Mouse (Mus musculus) lung, postnatal 14 days (tissue): ENCODE measurements at regions not wholly inside any gene's neighbourhood (a gene's known extent, or its start where the extent isn't known, plus 50 kb on each side); places are given as distances from the start of the nearest gene placed in this dataset.

ENCODE experiments used
- DNase-seq: peaks from one replicate; pipeline ENCODE4 v3.0.0; 2021

DNA sequence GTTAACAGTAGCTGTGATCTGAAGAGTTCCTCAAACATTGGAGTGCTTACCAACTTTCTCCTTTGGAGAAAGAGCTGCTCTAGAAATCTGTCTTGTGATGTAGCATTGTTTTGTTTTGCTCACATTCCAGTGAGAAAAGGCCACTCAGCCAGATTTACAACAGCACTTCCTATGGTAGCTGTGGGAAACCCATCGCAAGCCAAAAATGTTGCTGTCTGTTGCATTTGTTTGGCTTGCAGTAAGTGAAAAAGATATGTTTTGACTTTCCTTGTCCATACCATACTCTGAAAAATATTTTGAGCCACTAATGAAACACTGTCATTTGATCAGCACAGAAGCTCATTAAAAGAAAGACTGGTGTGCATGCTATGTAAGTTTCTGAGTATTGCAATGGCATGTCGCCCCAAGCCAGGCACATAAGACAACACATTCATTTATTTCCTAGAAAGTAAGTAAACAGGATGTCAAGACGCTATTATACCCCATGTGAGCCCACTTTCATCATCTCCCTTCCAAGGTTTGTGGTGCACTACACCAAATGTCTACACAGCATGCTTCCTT is 66.2 kb downstream of the Car2 start:
- DNase-seq = peak; percentile 11

DNA sequence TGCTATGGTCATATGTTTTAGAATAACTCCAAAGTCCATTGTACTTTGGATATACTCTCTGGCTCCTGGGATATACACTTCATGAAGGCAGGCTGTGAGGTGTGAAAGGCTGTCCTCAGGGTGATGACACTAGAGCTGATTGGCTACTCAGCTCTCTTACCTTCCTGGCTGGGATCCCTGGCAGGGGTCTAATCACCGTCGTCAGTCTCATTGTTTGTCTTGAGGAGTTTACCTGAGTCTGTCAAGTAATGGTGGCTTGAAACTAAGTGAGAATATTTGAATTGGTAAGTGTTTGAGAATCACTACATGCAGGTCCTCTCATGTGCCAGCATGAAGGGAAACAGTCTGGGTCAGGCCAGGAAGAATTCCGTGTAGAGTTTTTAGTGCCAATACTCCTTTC is 66.9 kb downstream of the Car2 start:
- no peak for DNase-seq

DNA sequence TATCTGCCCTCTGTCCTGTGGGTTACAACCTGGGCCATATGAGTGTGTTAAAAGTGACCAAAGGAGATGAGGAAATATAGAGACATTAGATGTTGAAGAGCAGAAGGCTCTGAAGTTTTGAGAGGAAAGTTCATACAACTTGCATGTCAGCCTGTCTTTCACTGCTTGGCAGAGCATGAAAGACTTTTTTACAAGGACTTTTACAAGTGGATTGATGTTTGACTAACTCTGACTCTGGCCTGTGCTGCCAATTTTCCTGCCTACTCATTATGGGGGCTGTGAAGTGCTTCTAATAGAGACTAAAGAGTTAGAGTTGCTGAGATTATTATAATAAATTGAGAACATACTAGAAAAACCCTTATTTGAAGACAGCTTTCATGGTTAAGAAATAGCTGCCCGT is 71.4 kb downstream of the Car2 start:
- DNase-seq = peak; percentile 17

DNA sequence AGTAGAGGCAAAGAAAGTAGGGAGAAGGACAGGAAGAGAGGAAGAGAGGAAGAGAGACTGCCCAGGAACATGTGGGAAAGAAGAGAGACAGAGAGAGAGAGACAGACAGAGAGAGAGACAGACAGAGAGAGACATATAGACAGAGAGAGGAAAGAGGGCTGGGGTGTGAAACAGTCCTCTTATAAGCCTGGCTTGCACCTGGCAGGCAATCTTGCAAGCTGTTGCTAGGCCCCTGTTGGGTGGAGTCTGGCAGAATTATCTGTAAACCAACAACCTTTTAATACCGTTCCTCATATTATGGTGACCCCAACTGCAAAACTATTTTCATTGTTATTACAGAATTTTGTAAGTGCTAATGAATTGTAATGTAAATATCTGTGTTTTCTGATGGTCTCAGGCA is 72.2 kb downstream of the Car2 start:
- DNase-seq = no peak

DNA sequence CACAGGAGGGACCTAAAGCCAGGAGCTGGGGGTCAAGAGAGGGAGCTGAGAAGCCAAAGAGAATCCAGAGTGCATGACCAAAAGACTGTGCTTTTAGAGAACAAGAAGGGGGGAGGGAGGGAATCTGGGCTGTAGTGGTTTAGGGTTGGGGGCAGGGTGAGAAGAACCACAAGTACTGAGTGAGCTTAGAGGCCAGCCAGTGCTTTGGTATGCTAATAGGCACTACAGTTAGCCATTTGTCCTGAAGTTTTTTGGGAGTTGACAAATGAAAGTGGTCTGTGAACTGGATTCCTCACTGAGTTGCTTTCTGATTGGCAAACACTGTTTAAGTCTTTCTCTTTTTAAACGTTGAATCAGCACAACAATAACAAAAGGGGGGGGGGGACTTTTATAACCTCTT is 73.5 kb downstream of the Car2 start:
- peak; percentile 39 for DNase-seq

DNA sequence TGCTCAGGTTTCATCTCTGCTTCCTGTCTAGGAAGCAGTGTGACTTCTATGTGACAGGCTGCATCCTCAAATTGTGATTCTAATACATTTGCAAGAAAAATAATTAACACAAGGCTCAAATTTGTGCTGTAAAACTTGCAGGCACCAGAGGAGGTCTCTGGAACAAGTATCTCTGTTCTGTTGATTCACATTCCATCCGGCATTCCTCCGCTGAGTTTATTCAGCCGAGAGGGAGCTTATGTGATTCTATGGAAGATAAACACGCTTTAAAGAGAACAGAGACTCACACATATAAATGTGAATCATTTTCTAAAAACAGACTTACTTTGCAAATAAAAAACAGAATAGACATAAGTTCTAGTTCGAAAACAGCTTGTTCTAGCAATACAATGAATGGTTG is 78.7 kb downstream of the Car2 start:
- DNase-seq = no peak

DNA sequence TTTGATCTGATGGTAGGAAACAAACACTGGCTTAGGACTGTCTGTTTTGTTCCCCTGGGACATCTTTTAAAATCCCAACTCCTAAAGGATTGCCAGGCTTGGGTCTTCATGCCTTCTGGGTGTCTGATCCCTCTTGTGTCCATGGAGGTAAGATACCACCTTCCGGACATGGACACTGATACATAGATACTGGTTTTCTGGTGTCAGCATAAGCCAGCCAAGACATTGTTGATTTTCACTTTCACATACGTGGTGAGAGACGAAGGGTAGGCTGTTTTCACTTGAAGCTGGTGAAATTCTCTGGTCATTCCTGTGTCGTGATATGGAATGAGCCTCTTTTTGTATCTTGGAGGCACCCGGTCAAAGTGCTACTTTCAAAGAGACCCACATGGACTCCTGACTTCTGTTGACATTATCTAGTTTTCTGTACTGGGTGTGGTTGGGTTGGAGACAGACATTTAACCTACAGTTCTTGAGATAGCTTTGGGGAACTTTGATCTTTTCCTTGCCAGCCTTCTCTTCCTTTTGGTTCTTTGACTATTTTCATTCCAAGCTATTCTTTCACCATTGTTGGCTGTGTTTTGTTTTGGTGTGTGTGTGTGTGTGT is 79.5 kb downstream of the Car2 start:
- DNase-seq = no peak

DNA sequence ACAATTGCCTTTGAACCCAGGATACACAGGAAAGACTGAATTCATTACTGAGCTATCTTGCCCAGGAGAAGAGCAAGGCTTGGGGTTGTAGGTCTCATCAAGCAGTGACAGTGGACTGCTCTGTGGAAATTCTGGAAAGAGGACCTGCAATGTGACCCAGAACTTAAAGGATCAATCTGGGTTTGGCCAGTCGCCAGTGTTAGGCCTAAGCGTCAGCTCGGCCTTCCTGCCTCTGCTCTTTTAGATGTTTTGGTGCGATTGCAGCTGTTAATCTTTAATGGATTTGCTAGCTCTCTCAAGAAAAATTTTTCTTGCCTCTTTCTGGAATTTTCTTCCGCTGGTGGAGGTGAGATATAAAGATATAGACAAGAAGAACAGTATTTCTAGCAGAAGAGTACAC is 81.2 kb downstream of the Car2 start:
- DNase-seq = no peak

DNA sequence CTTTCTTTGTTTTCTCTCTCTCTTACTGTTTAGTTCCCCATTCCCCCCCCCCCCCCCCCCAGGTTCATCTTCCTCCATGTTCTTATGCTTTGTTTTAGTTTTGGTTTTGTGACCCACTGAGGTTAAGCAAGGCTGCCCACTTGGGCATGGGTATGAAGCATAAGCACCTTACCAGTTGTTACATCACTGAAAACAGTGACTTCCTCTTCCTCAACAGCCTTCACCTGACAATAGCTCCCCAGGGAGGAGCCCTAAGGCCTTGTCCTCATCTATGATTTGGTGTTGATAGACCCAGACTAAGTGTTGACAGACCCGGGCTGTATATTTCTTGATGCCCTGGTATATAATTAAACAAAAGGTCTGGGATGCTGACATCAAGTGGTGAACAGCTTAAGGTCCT is 82.3 kb downstream of the Car2 start:
- DNase-seq = no peak

DNA sequence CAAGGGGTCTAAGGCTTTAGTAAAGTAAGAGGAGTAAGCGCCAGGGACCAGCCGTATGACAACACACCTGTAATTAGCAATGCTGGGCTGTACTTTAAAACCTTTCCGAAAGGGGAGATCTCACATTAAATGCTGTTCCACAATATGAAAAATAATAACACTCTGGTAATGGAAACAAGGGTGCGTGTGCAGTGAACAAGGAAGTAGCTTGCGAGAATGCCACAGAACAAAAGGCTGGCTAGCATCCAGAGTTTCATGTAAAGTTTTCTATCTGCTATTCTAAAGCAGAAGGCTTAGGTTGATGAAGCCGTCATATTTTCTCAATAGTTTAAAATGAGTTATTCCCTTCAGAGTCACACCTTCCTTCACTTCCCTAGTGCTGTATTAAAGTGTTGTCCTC is 83.6 kb downstream of the Car2 start:
- DNase-seq = no peak

DNA sequence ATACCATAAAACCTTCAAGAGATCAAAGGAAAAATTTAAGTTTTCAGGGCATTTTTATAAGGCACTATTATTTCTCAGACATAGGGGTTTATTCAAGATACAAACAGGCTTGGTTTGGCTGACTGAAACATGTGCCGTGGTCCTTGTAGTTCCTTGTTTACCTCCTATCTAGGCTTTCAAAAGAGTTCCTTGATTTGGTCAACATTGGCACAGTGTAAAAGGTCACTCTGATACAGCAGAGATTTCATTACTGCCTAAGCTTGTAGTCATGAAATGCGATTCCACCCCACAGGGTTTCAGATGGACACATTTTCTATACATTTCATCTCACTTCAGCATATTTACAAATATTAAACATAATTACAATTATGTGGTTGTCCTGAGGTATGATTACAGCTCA is 85.6 kb downstream of the Car2 start:
- DNase-seq = no peak

DNA sequence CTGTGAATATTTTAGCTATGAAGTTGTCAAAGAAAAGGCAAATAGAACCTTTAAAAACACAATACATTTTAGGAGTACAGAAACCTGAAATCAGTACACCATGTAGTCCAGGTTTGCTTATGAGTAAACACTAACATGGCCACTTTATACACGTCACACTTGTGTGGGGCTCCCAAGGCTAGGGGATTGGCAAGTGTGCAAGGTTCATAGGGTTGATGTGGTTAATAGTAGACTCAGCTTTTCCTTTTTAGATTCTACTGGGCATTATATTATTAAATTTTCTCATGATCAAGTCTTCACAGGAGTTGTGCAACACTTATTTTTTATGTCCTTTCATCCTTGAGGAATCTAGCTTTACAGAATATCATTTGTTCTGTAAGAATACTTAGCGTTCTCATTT is 88.7 kb downstream of the Car2 start:
- DNase-seq = no peak

DNA sequence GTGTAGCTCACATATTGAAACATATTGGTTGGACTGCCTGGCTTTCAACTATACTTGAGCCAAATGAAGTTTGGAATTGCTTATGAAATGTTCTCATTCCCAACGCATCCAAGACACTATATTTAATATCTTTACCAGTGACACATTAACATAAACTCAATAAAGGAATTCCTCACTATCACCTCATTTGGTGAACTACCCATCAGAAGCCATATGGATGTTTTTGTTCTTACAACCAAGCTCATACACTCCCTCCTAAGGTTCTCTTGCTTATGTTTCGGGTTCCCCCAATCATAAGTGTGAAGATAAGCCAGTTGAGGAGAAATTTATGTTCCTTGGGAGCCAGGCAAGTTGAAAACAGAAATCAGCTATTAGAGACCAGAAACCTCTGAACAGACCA is 89.1 kb downstream of the Car2 start:
- DNase-seq = no peak

DNA sequence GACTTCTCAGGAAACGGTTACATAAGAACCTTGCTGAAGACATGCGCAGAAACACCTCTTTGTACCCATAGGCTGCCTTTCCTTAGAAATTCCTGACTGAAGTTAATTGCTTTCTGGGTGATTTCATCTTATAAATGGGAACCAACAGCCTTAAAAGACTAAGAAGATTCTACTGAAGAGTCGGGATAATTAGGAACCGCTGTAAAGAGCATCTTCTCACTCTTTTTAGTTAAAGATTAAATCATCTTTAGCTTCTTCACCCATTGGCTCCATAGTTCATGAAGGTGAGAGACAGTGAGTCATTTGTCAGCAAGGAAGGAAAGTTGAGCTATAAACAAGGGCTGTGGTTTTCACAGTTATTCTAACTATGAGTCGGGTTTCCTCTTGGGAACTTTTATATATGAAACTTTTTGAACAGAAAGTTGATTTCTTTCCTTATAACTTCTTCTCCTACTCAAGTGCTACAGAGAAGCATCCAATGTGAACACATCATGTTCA is 93.1 kb downstream of the Car2 start:
- no peak for DNase-seq

DNA sequence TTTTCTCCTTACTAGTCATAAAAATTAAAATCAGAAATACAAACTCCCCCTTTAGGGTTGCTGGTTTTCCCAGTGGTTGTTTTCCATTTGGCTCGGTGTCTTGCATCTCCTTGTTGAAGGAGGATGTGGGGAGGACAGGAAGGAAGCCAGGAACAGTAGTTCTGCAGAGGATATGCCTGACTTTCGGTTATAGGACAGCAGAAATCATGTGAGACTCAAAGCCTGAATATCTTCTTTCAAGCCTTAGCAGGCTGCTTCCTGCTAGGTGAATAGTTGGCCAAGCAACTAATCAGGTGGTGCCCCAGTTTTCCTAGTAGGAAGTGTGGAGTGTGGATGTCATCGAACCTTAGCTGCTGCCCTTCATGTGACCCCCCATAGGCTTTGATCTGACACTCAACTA is 103.6 kb downstream of the Car2 start:
- no peak for DNase-seq

DNA sequence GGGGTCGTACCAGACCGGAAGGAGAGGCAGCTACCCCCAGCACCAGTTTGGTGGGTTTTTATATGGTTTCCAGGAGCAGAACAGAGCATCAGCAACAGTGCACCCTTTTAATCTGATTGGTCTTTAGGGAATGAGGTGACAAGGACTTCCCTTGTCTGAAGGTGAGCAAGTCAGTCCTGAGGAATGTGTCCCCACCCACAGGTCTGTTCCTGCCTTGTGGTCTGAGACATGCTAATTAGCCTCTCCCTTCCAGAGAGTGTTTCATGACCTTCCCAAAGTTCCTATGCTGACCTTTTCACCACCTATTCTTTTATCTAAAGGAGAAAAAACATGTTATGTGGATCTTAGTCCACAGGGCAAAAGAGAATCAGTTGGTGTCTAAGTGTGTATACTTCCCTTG is 107.9 kb downstream of the Car2 start:
- DNase-seq = no peak

DNA sequence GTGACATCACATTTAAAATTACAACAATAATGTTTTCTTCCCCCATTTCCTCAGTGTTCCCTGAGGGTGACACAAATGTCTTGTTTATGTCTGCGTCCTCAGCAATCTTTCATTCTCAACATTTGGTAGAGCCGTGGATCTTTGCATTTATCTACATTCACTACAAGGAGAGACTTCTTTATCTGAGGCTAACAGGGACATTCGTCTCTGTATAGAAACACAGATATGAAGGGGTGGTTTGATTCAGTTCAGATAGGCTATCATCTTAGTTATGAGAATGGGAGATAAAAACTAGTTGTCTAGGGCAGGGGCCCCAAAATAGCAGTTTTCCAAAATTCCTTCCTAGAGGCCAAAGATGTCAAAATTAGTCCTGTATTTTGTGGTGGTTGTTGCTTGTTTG is 111.2 kb downstream of the Car2 start:
- DNase-seq = no peak

DNA sequence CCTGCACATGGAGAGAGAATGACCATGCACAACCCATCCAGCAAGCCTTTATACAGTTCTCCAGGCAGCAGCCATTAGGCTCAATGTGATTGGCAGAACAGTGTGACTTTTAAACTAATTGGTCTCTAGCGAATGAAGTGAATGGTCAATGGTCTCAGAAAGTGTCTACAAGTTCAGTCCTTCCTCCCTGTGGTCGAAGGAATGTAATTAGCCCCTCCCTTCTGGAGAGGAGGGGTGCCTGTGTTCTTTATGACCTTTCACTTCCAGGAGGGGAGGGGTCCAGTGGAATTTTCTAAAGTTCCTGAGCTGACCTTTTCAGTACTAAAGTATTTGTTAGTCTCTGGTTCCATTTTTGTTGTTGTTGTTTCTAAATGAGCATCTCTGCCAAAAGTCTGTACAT is 112.4 kb downstream of the Car2 start:
- no peak for DNase-seq

DNA sequence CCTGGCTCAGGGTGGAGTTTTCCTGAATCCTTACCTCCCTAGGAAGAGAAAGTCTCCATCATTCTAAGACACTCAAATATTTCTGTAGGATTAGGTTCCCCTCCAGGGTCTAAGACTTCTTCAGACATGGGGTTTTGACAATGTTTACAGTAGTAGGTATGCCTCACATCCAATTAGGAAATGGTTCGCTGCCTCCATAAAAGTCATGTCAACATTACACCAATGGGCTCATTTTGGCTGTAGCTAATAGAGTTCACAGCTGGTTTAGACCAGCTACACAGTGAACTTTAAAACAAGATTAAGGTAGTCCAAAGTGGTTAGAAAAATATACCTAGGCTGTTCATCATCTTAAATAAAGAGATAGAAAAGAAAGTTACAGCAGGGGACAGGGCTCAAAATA is 113.3 kb downstream of the Car2 start:
- DNase-seq = no peak

DNA sequence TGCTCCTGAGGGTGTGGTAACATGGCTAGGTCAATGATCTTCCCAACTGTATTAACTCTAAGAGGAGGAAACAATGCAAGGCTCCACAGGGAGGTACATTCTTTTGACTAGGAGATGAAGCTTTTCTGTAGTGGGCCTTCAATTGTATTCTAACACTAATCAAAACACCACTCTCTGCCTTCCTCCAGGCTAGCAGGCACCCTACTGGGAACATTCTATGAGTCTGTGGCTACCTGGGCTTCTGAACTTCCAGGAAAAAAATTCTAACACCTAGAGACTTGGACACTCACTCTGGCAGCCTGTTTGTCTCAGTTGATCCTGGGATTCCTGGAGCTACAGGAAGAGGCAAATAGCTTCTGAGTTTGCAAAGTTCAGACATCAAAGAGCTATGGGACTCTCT is 113.8 kb downstream of the Car2 start:
- no peak for DNase-seq

DNA sequence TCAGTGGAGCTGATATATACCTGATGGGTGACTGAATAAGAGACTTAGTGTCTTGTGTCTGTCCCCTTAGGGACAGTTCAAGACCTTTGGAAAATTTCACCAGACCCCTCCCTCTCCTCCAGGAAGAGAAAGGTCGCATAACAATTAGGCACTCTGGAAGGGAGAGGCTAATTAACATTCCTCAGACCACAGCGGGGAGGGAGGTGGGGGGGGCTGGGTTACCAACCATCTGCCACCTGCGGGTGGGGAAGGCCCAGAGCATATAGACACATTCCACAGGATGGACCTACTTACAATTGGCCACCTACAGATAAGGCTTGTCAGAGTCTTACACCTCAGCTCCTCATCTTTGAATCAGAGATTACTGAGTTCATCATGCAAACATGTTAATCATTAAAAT is 114.6 kb downstream of the Car2 start:
- no peak for DNase-seq

DNA sequence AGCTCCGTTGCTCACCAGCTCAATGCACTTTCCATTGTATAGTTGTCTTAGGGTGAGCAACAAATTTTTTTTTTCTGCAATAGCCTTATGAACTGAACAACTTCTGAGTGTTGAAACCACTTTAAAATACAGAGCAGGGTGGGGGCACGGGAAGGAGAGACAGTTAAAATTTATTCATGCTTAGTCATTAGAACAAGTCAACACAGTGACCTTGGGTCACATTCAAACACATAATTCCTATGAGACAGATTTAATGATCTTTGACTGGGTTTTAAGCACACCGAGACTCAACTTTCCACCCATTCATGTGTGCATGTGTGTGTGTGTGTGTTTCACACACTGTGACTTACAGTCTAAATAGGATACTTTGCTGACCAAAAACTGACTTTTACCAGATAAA is 121.7 kb downstream of the Car2 start:
- no peak for DNase-seq

DNA sequence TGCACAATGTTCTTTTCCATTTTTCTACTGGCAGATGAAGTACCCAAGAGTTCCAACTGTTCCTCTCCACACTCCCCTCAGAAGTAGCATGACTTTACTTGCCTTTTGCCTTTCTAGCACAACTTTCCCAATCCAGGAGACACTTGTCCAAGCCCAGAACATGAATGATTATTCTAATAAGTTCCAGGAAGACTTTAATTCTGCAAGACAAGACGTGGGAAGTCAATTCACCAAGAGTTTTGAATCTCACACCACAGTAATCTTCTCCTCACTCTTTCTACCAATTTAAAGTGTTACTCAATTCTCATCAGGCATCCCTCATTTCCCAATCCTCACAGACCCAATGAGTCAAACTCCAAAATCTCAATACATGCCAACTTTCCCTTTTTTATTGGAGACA is 122.4 kb downstream of the Car2 start:
- no peak for DNase-seq

DNA sequence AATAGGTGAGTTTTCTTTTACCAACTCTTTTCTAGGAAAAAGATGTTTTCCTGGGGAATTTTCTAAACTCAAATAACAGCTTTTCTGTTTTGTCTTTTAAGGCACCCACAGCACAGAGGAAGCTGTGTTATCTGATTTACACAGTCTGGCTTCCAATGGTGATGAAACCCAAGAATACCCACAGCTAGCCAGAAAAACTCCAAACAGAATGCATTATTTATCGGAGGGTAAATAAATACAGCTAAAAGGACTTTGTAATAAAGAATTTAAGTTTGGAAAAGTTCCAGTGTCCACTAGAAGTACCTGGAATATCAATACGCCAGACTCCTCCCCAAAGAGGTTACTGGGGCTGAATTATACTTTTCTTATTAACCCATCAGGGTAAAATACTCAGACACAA is 123.7 kb downstream of the Car2 start:
- no peak for DNase-seq

DNA sequence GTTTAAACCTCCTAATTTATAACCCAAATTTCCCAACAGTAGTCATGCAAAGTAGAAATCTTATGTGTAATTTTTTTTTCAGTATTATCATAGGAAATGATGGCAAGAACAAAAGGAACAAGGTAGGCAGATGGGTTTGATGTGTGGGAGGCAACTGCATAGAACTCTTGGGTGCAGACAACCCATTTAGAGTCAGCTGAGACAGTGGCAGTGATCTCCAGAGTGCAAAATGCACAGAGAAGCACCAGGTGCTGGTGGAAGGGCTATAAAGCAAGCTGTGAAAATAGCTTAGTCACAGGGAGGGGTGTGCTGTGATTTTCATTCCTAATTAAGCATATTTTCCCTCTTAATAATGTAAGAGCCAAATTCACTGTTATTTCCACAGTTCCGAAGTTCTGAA is 130.5 kb downstream of the Car2 start:
- DNase-seq = no peak

DNA sequence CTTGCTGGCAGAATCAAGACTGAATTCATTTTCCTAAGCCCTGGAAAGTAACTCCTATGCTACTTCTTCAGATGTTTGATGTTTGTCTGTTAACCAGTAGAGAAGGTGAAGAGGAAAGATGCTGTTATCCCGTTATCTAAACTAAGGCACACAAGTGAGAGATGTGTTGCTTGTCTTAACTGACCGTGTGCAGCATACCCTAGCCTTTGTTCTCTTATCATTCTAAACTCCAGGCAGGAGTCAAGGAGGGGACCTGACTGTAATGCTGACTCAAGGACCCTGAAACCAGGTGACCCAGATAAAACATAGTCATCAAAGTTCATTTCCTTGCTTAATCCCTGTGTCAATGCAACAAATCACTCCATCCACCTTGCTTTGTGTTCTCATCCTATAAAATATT is 136.7 kb downstream of the Car2 start:
- DNase-seq = no peak
